Mouse (Mus musculus): ENCODE measurements around the gene Prpsap2.
"Not testable (repeated sequence)": the region's sequence is repeated elsewhere in the genome, so short reads cannot be mapped to it uniquely, and the experiment has no call there.

Gene Prpsap2

GRCm38 (mm10) chr11:61761584-61762407 lies at the start of gene Prpsap2:
Gene Prpsap2, minus strand, starts transcription at chr11:61762088.
- DNase-seq: peak; percentile 98

GRCm38 (mm10) chr11:61809793-61810192 lies 47.9 kb upstream of the Prpsap2 start:
- DNase-seq: no peak

GRCm38 (mm10) chr11:61808551-61809117 lies 46.7 kb upstream of the Prpsap2 start:
- DNase-seq: no peak

GRCm38 (mm10) chr11:61793441-61793840 lies 31.6 kb upstream of the Prpsap2 start:
- no peak for DNase-seq

- no peak for DNase-seq
These were observed 26.7 kb upstream of the Prpsap2 start for GRCm38 (mm10) chr11:61788550-61788949.

GRCm38 (mm10) chr11:61782526-61782925 lies 20.6 kb upstream of the Prpsap2 start:
- DNase-seq: not testable (repeated sequence)

- no peak for DNase-seq
These were observed 12.8 kb upstream of the Prpsap2 start for GRCm38 (mm10) chr11:61774551-61775149.

- no peak for DNase-seq
These were observed 1.4 kb downstream of the Prpsap2 start for GRCm38 (mm10) chr11:61760518-61760917.

- no peak for DNase-seq
These were observed 4.7 kb downstream of the Prpsap2 start for GRCm38 (mm10) chr11:61757151-61757550.

- no peak for DNase-seq
These were observed 10.3 kb downstream of the Prpsap2 start for GRCm38 (mm10) chr11:61751612-61752011.

- DNase-seq: no peak
These were observed 14.7 kb downstream of the Prpsap2 start for GRCm38 (mm10) chr11:61747161-61747560.

GRCm38 (mm10) chr11:61745781-61746180 lies 16.1 kb downstream of the Prpsap2 start:
- no peak for DNase-seq

GRCm38 (mm10) chr11:61744460-61744859 lies 17.4 kb downstream of the Prpsap2 start:
- DNase-seq: no peak

GRCm38 (mm10) chr11:61743768-61744167 lies 18.1 kb downstream of the Prpsap2 start:
- no peak for DNase-seq

GRCm38 (mm10) chr11:61740500-61740899 lies 21.4 kb downstream of the Prpsap2 start:
- DNase-seq: no peak

GRCm38 (mm10) chr11:61737290-61737689 lies 24.6 kb downstream of the Prpsap2 start:
- DNase-seq: no peak

- DNase-seq: no peak
These were observed 29.2 kb downstream of the Prpsap2 start for GRCm38 (mm10) chr11:61732672-61733071.

- no peak for DNase-seq
These were observed 33.9 kb downstream of the Prpsap2 start for GRCm38 (mm10) chr11:61728037-61728436.

GRCm38 (mm10) chr11:61722077-61722476 lies 39.8 kb downstream of the Prpsap2 start:
- DNase-seq: no peak

- no peak for DNase-seq
These were observed 41.3 kb downstream of the Prpsap2 start, which contains the start of gene Slc5a10 for GRCm38 (mm10) chr11:61720636-61721035. Gene Slc5a10, minus strand, starts transcription at chr11:61720826.

- DNase-seq: no peak
These were observed 42.1 kb downstream of the Prpsap2 start for GRCm38 (mm10) chr11:61719826-61720225.

- DNase-seq: no peak
These were observed 42.5 kb downstream of the Prpsap2 start for GRCm38 (mm10) chr11:61719387-61719786.

GRCm38 (mm10) chr11:61717990-61718389 lies 43.9 kb downstream of the Prpsap2 start:
- no peak for DNase-seq

GRCm38 (mm10) chr11:61715130-61715529 lies 46.8 kb downstream of the Prpsap2 start:
- no peak for DNase-seq

Measured in cerebellum, adult 11-12 months (tissue).